Mouse (Mus musculus) forebrain, embryonic 16.5 days (tissue): ENCODE data around the gene Hirip3. TPM values are rescaled to one million over a fixed set of nuclear protein-coding genes. Genes with fewer than 3 reads are reported as not detected.

Experiments used
- ATAC-seq: fragments of 200-750 bp; cut with Nextera tagmentation; 2 replicates; pipeline ENCODE4 v1.8.0; 2017; ENCODE audit warnings: mild to moderate bottlenecking, moderate library complexity
- H3K27ac ChIP-seq: fragments of 300-500 bp; sonication (generic); 2 replicates; pipeline ENCODE4 v1.5.1; 2014; ENCODE audit warnings: low read length, control low read depth
- H3K27me3 ChIP-seq: fragments of 300-500 bp; sonication (generic); replicated peaks from 2 replicates; pipeline ENCODE4 v1.6.1; 2014; ENCODE audit warnings: low read length; ENCODE audit not compliant: control insufficient read depth, insufficient read depth
- H3K36me3 ChIP-seq: fragments of 300-500 bp; sonication (generic); 2 replicates; pipeline ENCODE4 v1.6.1; 2014; ENCODE audit not compliant: control insufficient read depth, insufficient read depth
- H3K4me1 ChIP-seq: fragments of 300-500 bp; sonication (generic); replicated peaks from 2 replicates; pipeline ENCODE4 v1.6.1; 2014; ENCODE audit warnings: low read length; ENCODE audit not compliant: control insufficient read depth, insufficient read depth
- H3K4me2 ChIP-seq: fragments of 300-500 bp; sonication (generic); 2 replicates; pipeline ENCODE4 v1.6.1; 2014; ENCODE audit warnings: mild to moderate bottlenecking, low read length, control low read depth
- H3K4me3 ChIP-seq: fragments of 300-500 bp; sonication (generic); replicated peaks from 2 replicates; pipeline ENCODE4 v1.5.1; 2014; ENCODE audit warnings: mild to moderate bottlenecking, low read length, control low read depth
- H3K9ac ChIP-seq: fragments of 300-500 bp; sonication (generic); replicated peaks from 2 replicates; pipeline ENCODE4 v1.6.1; 2014; ENCODE audit warnings: low read depth, low read length, control low read depth
- H3K9me3 ChIP-seq: fragments of 300-500 bp; sonication (generic); 2 replicates; pipeline ENCODE4 v1.6.1; 2016; ENCODE audit warnings: low read length; ENCODE audit not compliant: control insufficient read depth
- WGBS: fragments of 180-500 bp; shearing (Covaris S2); extraction: QIAGEN DNeasy Blood & Tissue Kit; methylation state at CpG from one replicate; pipeline ENCODE4 v1.1.7; 2014; 5-methylcytosine and 5-hydroxymethylcytosine counted together
- polyA plus RNA-seq: library from polyadenylated mRNA; unstranded; fragments of >200 nt; fragmentation: Nextera tagmentation; extraction: Ambion mirVana; gene quantifications from 2 replicates; pipeline ENCODE4 v1.2.1, GENCODE M21; 2015

Hirip3 gene
- polyA plus RNA-seq, 1 experiment from 2014 or later, result 28.1 TPM

DNA sequence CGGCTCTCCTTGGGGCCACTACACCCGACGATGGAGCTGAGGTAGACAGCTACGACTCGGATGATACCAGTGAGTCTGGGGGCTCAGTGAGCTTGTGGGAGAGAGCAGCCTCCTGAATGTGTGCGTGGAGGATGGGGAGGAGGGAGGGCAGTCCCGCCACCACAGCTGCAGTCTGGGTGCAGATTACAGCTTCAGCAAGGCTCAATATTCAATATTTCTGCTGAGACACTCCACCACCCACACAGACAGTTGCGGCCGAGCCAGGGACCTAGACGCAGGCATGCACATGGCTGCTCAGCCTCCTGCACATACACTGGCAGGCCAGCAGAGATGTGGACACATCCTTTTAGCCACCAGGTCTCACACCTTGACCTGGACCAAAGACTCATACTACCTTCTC lies 13.0 kb upstream of the Hirip3 start:
- H3K27ac ChIP-seq, result no peak overlapping the region
- H3K27me3 ChIP-seq, result peaks cover 4% of the 10 kb centered on the region; the same call in 1 of the 2 replicates
- WGBS, result 28% methylated on average over 10 of the region's 10 CpGs
- H3K4me2 ChIP-seq, result peak overlapping the region; percentile 100
- H3K9me3 ChIP-seq, result no peaks in the 10 kb centered on the region
- H3K36me3 ChIP-seq, result 0 out of 2 replicates have a peak, but pooled peaks cover 8% of the 10 kb centered on the region
- peak overlapping the region; percentile 69 for H3K9ac ChIP-seq
- H3K4me1 ChIP-seq, result peaks cover 19% of the 10 kb centered on the region
- H3K4me3 ChIP-seq, result peak overlapping the region; percentile 60
- peak; percentile 47; the same call in 1 of the 2 replicates for ATAC-seq

DNA sequence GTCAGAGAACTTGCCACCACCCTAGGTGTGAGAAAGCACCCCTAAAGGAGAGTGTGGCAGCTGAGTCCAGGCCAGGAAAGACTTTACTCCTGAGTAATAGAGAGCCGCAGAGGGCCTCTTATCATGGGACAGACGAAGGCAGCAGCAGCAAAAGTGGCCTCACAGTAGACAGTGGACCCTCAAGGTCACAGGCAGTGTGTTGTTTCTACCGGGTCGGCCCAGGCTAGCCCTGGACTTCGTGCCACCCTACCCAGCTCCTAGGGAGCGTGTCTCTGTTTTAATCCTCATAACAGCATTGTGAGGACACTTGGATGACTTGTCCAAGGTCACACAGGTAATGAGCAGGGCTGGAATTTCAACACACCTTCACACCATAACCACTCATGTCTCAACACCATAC lies 11.6 kb upstream of the Hirip3 start:
- Histone ChIP-seq H3K4me2 (no peak overlapping the region), H3K36me3 (peaks cover 11% of the 10 kb centered on the region; the same call in 1 of the 2 replicates), H3K4me3 (no peak overlapping the region), H3K9ac (no peak overlapping the region), H3K27ac (no peak overlapping the region), H3K9me3 (no peaks in the 10 kb centered on the region), H3K4me1 (peaks cover 19% of the 10 kb centered on the region), H3K27me3 (peaks cover 4% of the 10 kb centered on the region; the same call in 1 of the 2 replicates)
- ATAC-seq, result no peak
- WGBS, result 93% methylated on average over 6 of the region's 6 CpGs

DNA sequence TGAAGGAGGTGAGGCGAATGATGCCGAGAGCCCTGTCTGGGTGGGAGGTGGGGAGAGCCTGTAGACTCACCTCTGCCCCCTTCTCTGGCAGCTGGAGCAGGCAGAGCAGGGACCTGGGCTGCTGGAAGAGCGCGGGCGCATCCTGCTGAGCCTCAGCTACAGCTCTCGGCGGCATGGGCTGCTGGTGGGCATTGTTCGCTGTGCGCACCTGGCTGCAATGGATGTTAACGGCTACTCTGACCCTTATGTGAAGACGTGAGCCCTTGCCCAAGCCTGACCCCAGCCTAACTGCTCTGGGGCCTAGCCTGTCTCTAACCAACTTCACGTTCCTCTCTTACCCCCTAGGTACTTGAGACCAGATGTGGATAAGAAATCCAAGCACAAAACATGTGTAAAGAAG lies 10.6 kb upstream of the Hirip3 start:
- no peak for ATAC-seq
- no peak overlapping the region for H3K27ac ChIP-seq
- 41% methylated on average over 12 of the region's 12 CpGs for WGBS
- H3K4me2 ChIP-seq, result no peak overlapping the region
- H3K4me1 ChIP-seq, result peaks cover 19% of the 10 kb centered on the region
- no peaks in the 10 kb centered on the region for H3K9me3 ChIP-seq
- no peak overlapping the region for H3K9ac ChIP-seq
- H3K4me3 ChIP-seq, result no peak overlapping the region
- H3K36me3 ChIP-seq, result peaks cover 11% of the 10 kb centered on the region; the same call in 1 of the 2 replicates
- H3K27me3 ChIP-seq, result peaks cover 4% of the 10 kb centered on the region; the same call in 1 of the 2 replicates

DNA sequence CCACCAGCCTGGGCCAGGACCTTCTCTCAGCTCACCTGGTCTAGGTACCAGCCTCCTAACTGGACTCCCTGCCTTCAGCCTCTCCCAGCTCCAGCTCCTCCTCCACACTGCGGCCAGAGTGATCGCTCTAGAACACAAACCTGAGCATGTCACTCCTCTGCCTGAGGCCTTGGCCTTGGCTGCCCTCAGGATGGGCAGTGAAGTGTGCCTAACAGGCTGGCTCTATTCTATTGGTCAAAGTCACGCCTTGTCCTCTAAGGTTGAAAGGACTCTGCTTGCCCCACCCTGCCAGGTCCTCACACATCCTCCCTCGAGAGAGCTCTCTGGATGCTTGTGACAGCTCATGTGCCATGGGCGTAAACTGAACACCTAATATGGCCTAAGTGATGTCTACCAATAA lies 8.3 kb upstream of the Hirip3 start:
- Histone ChIP-seq H3K9ac (no peak overlapping the region), H3K4me2 (no peak overlapping the region), H3K36me3 (peaks cover 11% of the 10 kb centered on the region; the same call in 1 of the 2 replicates), H3K4me3 (no peak overlapping the region), H3K4me1 (peaks cover 9% of the 10 kb centered on the region), H3K27me3 (peaks cover 2% of the 10 kb centered on the region; the same call in 1 of the 2 replicates), H3K9me3 (no peaks in the 10 kb centered on the region), H3K27ac (no peak overlapping the region)
- no peak for ATAC-seq
- WGBS, result 85% methylated on average over 5 of the region's 5 CpGs

DNA sequence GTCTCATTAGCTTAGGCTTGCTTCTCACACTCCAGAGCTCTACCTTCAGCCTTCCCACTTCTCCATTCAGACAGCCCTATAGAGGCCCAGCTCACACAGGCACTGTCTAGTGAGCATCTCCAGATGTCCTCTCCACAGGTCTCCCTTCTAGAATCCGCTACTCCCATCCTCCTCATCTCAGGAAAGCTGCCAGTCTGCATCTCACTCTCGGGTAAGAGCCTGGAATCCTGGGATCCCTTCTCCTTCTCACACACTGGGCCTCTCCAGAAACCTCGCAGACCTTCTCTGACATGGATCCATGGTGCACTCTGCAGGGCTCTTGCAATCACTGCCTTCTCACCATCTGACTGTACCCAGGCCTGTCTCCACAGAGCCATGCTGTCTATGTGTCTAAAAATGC lies 6.1 kb upstream of the Hirip3 start:
- Histone ChIP-seq H3K27ac (no peak overlapping the region), H3K36me3 (peaks cover 11% of the 10 kb centered on the region; the same call in 1 of the 2 replicates), H3K9ac (no peak overlapping the region), H3K4me2 (no peak overlapping the region), H3K4me3 (no peak overlapping the region), H3K27me3 (no peaks in the 10 kb centered on the region), H3K9me3 (no peaks in the 10 kb centered on the region), H3K4me1 (peaks cover under 1% of the 10 kb centered on the region)
- ATAC-seq, result no peak
- WGBS, result 71% methylated on average over 3 of the region's 3 CpGs

DNA sequence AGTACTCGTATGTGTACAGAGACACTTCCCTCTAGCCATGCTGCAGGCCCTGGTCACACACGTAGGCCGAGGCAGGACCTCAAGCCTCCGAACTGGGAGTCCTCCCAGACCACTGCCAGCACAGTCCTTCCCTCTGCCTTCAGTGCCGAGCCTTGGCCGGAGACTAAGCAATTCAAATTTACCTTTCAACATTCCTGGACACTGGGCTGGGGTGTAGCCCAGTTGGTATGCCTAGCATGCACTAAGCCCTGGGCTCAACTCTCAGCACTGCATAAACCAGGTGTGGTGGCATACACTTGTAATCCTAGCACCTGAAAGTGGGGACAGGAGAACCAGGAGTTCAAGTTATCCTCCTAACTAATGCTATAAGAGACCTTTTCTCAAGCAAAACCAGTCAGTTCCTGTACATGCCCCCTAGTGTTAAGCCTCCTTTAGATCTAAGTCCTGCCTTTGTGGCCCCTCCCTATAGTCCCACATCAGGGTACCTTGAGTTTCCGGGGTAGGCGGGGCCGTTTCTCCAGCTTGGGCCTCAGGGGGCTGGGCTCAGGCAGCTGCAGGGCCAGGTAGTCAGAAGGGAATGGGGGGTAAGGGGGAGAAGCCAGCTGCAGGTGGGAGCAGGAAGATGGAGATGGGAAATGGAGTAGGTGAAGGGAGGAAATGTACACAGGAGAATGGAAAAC lies 4.9 kb upstream of the Hirip3 start:
- no peak overlapping the region for H3K9ac ChIP-seq
- no peaks in the 10 kb centered on the region for H3K27me3 ChIP-seq
- no peak overlapping the region for H3K27ac ChIP-seq
- H3K4me2 ChIP-seq, result no peak overlapping the region
- peaks cover 7% of the 10 kb centered on the region for H3K4me1 ChIP-seq
- WGBS, result 75% methylated on average over 9 of the region's 9 CpGs
- no peaks in the 10 kb centered on the region for H3K9me3 ChIP-seq
- peaks cover 11% of the 10 kb centered on the region; the same call in 1 of the 2 replicates for H3K36me3 ChIP-seq
- no peak for ATAC-seq
- no peak overlapping the region for H3K4me3 ChIP-seq

DNA sequence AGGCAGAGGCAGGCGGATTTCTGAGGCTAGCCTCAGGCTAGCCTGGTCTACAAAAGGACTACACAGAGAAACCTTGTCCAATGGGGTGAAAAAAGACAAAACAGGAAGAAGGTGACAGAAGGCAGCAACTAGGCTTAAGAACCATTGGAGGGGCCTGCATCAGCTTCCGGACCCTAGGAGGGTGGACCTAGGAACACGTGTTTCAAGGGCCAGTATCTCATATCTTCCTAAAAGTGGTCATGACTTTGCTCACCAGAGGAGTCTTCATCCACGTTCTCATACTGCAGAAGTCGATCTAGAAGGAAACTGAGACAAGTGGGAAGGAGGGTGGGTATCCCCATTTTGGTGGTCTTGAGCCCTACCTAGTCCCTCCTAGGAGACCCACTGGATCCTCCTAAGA lies 785 bp upstream of the Hirip3 start:
- H3K27ac ChIP-seq, result no peak overlapping the region
- 69% methylated on average over 5 of the region's 5 CpGs for WGBS

DNA sequence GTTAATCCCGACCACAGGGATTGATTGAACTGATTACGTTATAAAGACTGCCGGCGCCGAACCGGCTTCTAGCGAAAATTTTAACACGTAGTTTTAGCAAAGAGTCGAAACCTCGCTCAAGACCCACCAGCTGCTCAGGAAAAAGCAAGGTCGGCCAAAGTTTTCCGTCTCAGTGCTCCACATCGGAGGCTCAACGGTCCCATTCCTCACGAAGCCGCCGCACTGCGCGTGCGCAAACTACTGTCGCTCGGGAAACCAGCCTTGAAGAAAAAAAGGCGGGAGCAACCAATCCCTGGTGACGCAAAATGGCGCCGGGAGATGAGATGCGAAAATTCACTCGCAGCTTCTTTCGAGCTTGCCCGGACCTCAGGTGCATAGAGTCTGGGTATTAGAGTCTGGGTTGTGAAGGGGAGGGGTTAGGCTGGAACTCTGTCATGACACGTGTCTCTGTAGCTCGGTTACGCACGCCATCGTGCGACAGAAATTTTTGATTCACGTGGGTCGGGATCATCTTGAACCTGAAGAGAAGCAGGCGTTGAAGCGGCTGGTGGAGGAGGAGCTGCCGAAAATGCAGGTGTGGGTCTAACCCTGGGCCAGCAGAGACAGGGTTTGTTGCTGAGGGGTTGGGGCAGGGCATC lies 494 bp downstream of the Hirip3 start, which contains the start of gene Ino80e:
TSS of gene Ino80e (minus strand) at position 231 of the 638 bp plus-strand sequence.
- WGBS, result 0% methylated on average over 41 of the region's 41 CpGs
- Histone ChIP-seq H3K4me2 (peak within 1 kb of the TSS; percentile 87), H3K36me3 (peaks cover 12% of the 10 kb centered on the region), H3K4me1 (peaks cover 22% of the 10 kb centered on the region), H3K9me3 (no peaks in the 10 kb centered on the region), H3K9ac (peak within 1 kb of the TSS; percentile 67), H3K27ac (peak within 1 kb of the TSS; percentile 87), H3K4me3 (peak within 1 kb of the TSS; percentile 76), H3K27me3 (no peaks in the 10 kb centered on the region)
- ATAC-seq, result peak; percentile 77

More for the DNA sequence above, 785 bp upstream of the Hirip3 start:
- Histone ChIP-seq H3K9ac (peak overlapping the region; percentile 67), H3K9me3 (no peaks in the 10 kb centered on the region), H3K4me3 (peak overlapping the region; percentile 76), H3K36me3 (peaks cover 3% of the 10 kb centered on the region; the same call in 1 of the 2 replicates), H3K4me1 (peaks cover 22% of the 10 kb centered on the region), H3K27me3 (no peaks in the 10 kb centered on the region), H3K4me2 (peak overlapping the region; percentile 87)
- no peak for ATAC-seq

DNA sequence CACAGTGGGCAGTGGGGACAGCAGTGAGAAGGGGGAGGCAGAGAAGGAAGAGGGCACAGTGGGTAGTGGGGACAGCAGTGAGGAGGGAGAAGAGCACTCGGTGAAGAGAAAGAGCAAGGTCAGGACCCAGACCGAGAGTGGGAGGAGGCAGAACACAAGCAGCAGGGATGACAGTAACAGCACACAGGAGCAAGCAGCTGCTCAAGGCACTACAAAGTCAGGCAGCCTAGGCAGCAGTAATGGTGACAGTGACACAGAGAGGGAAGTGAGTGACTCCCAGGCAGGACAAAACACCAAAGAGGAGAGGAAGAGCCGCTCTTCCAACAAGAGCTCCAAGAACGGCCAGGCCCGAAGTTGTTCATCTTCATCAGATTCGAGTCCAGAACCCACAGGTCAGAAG lies 2.0 kb downstream of the Hirip3 start:
- Histone ChIP-seq H3K36me3 (peaks cover 20% of the 10 kb centered on the region), H3K9ac (peak overlapping the region; percentile 67; the same call in 1 of the 2 replicates), H3K4me3 (peak overlapping the region; percentile 76)

More for the DNA sequence above, 2.0 kb downstream of the Hirip3 start:
- no peak for ATAC-seq
- H3K4me1 ChIP-seq, result peaks cover 22% of the 10 kb centered on the region
- H3K27ac ChIP-seq, result no peak overlapping the region
- WGBS, result 67% methylated on average over 6 of the region's 6 CpGs
- no peaks in the 10 kb centered on the region for H3K9me3 ChIP-seq
- peak overlapping the region; percentile 87 for H3K4me2 ChIP-seq
- no peaks in the 10 kb centered on the region for H3K27me3 ChIP-seq
